Mouse (Mus musculus) mouse embryonic stem cell (cell line): ENCODE results near the gene Tnfrsf19.

Source experiments
- in situ Hi-C, 2 experiments: fragments of 300-500 bp; cut with MboI; formaldehyde crosslinking; loops; 1 replicate in 1 of 2; 3 replicates in 1 of 2; pipeline ENCODE4 v1.14.3; 2019 to 2020; ENCODE audit warnings: low sequenced_read_pairs in 2 of 2, low pct_unique_long_range_greater_than_20kb in 1 of 2, mixed read lengths in 1 of 2; ENCODE audit not compliant: unreplicated experiment in 1 of 2

Gene Tnfrsf19

DNA sequence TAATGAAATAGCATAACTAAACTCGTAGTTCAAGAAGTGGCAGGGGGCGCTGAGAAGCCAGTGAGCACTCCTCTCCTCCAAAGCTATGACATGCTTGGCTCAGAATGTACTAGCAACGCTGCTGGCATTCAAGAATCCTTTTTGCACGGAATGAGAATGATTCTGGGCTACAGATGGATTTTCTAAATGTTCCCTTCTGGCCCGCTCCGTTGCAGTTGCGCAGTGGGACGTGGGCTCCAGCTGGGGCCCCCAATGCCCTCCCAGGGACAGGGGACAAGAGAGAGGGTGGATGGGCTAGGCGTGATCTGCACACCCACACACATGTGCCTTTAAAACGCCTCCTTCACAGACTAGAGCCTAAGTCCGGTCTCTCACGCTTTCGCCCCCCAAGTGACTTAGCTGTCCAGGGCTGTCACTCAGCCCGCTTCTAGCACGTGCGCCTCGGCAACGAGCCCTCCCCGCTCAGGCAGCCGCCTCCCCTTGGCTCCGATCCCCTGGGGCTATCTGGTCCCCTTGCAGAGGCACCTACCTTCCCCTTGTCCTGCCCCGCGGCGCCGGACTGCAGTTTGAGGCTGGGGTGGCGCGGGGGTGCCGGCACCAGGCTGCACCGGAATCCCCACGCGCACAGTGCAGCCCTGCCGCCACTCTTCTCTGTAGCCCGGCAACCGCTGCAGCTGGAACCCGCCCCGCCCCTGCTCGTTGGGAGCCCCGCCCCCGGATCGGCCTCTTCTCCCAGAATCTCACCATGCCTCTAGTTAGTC, 8.8 kb downstream of the Tnfrsf19 start:
- in situ Hi-C loops, result no loop called here

DNA sequence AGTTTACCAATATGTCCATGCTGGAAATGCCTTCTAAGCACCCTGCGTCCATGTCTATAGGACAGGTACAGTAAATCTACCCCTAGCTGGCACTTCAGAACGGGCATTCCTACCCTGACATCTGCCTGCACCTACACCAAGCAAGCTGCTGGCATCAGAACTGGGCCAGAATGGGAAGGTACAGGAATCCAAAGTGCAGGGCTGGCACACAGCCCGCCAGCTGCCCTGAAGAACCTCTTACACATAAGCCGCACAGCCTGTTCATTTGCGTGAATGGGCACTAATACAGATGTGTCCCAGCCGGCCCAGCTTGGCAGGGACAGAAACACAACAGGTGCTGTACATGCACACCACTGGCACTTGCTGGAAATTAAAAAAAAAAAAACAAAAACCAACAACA, 15.9 kb downstream of the Tnfrsf19 start:
- in situ Hi-C loops, result no loop called here

DNA sequence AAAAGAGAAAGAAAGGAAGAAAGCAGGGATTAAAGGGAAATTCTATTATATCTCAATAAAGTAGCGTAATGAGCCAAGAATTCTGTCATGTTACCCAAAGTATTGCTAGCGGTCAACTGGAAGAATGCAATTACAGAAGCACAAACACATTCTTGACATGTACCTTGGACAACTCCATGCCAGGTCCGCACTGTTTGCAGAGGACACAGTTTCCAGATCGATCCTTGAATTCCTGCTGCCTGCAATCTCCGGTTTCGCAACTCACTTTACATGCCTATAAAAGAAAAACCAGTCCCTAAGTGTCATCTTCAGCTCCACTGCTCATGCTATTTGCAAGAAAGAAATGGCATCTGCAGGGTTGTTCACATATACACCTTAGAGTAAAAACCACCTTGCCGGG, 22.3 kb downstream of the Tnfrsf19 start:
- in situ Hi-C loops, result no loop called here

DNA sequence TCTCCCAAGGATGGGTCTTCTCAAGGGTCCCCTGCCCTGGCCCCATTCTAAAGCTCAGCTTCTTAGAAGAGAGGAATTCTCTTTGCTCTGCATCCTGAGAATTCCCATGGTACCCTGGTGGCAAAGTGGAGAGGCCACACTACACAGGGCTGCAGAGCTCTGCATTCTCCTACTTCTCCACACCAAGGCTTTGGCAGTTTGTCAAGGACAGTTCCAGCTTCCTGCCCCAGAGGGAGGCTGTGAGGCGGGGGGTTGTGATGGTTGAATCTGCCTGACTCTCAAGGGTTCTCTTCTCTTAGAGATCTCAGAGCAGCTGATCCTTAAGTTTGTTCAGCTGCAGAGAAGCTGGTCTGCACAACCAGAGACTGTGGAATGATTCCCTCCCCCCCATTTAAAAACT, 23.9 kb downstream of the Tnfrsf19 start:
- in situ Hi-C loops, result no loop called here

DNA sequence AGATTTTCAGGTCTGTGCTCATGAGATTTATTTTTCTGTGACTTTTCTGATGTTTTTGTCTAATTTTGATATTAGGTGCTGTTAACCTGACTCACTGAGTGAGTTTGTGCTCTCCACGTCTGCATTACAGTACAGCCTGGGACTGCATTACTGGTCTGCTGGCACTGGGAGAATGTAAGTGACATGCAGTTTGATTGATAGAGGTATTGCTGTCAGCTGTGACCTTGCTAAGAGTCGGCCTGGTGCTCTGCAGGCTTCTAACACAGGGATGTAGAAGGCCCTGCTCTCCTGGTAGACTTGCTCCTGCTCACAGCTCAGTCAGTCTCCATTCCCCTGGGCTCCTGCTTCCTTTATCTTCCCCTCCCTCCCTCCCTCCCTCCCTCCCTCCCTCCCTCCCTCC, 25.3 kb downstream of the Tnfrsf19 start:
- in situ Hi-C loops, result no loop called here

DNA sequence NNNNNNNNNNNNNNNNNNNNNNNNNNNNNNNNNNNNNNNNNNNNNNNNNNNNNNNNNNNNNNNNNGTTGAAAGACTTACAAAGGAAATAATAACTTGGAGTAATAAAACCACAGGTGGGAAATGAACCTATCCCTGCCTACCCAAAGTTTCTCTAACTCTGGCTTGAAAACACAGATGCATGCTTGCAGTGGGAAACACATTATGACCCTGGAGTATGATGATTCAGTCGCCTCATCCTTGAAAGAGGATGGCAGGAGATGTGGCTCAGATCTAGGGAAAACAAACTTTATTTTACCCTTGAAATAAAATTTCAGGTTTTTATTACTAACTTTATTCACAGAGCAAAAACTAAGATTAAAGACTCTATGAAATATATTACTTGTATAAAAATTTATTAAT, 26.4 kb downstream of the Tnfrsf19 start:
- in situ Hi-C loops, result no loop called here

DNA sequence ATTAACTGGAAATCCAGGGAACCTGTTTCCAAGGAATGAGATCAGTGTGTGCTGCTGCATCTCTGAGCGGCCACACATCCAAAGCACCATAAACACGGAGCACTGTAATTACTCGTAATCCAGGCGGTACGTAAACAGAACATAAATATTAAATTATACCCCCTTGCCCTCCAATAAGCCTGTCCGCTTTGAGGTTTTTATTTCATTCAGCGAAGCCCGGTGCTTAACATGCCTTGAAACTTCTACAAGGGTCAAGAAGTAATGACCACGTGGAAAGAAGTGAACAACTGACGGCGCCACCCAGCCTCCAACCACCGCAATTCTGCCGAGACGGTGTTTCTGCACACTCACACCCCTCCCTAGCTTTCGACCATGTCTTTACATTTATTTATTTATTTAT, 31.7 kb downstream of the Tnfrsf19 start:
- in situ Hi-C loops, result no loop called here

DNA sequence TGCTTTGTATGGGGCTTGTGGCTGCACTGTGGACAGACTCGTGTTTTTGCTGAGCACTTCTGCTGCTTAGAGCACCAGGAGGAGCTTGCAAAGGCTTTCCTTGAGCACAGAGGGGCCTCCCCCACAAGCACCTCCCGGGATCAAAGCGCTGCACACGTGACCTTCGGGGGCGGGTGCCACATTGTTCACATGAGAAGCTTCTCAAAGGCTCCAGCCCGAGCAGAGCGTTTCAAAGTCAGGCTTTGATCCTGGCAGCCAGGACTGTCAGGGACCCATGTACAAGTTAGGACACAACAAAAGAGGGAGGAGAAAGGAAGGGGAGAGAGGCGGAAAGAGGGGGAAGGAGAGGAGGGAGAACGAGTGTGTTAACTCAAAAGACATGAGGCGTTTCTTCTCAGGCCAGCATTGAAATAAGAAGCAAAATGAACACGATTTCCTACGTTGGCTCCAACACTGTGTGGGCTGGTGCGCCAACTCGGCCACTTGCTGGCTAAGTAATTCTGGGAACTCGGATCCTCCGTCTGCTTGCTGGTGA, 33.8 kb downstream of the Tnfrsf19 start:
- in situ Hi-C loops, result no loop called here

DNA sequence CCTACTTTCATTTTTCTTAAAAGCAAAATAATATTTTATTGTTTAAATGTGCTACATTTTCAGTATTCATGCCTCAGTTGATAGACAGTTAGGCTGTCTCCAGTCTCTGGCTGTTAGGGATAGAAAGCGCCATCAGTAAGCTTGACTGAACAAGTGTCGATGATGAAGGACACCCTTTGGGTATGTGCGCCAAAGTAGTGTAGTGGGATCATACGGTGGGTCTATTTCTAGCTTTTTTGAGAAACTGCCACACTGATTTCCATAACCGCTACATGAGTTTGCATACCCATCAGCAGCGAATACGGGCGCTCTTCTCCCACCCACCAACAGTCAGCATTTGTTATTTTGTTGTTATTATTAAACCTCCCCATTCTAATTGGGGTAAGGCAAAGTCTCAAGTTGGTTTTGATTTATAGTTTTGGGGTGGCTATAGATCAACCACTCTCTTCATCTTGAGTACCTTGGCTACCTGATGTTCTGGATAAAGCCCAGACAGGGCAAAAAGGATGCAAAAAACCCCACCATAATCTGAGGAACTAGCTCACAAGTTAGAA, 34.6 kb downstream of the Tnfrsf19 start:
- in situ Hi-C loops, result no loop called here

DNA sequence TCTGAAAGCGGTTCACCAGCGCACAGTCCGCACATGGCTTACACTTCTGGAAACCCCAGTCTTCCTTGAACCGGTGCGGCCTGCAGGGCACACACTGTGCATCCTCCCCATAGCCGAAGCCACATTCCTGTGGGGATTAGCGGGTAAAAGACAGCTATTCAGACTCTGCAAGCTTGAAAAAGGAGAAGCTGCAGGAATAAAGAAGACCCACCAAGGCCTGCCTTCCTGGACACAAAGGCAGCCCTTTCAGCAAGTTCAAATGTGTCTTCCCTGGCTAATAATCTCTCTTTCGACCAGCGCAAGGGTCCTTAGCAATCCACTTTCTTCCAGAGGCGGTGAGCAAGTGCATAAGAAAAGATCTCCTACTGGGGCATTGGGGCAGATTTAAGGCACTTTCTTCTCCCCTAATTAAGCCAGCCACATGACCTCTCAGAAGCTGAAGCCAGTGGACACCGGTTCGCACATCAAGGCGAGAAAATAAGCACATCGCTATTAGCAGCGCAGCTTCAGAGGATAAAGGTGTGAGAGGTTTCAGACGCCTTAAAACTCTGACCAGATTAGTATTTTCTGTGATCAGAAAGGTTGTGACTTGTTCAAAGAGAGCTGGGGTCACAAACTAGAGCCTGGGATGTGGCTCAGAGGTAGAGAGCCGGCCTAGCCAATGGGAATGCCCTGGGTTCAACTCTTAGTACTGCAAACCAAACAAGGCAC, 41.0 kb downstream of the Tnfrsf19 start:
- in situ Hi-C loops, result no loop called here

DNA sequence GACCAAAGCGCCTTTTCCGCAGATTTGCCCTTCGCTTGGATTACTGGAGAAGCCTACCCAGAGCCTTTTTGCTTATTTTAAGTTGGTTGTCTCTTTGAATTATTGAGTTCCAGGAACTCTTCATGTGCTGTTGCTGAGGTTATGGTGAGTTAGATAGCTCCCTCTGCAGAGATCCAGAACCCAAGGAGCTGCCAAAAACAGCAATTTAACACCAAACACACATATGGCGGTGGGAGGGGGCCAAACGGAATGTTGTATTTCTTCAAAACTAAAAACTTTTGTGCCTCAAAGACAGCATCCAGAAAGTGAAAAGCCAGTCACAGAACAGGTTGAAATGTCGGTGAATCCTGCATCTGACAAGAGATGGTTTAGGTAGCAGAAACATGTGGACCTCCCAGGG, 42.6 kb downstream of the Tnfrsf19 start:
- in situ Hi-C loops, result no loop called here

DNA sequence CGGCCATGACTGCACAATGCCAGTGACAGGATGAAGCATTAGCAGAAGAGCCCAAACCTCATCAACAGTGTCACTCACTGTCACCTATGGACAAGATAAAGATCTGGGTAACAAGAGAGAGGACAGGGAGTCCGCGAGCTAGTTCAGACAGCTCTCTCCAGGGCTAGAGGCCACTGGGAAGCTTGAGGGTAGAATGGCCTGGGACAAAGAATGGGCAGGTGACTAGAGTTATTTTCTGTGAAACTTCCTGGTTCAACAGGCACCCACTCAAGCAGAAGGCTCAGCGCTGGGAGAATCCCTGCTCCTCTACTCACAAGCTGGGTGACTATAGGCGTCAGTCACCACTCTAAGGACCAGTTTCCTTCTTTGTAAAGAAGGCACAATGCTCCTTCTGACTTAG, 46.2 kb downstream of the Tnfrsf19 start:
- in situ Hi-C loops, result no loop called here

DNA sequence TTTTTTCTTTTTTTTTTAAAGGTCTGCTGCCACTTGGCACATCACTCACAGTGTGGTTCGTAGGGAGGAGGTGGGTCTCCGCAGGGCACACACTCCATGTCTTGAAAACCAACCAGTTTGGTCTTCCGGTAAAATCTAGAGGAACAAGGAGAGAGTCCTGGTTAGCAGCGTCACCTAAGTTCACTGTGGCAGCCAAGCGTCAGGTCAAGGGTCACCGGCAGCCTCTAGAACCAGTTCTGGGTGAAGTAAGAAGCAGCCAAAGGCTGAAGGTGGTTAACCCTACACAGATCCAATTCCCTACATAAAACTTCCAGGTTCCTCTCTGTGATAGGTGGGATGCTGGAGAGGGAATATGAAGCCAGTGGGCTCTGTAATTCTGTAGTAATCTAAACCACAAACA, 49.7 kb downstream of the Tnfrsf19 start:
- in situ Hi-C loops, result no loop called here

DNA sequence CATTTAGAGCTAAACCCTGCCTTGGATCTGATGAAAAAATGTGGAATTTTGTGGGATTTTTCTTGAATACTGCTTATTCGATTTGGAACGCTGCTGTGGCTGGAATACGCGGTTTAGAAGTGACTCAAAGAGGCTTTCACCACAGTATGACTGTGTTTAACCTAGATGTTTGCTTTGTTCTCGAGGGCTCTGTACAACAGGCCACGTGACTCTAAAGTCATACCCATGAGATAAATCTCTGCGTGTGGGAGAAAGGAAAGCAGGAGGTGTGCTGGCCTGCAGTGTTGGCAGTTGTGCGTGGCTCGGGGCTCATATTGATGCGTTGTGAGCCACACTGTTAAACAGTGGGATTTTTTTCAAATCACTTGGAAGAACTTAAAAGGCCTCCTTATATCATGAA, 52.8 kb downstream of the Tnfrsf19 start:
- in situ Hi-C loops, result no loop called here

DNA sequence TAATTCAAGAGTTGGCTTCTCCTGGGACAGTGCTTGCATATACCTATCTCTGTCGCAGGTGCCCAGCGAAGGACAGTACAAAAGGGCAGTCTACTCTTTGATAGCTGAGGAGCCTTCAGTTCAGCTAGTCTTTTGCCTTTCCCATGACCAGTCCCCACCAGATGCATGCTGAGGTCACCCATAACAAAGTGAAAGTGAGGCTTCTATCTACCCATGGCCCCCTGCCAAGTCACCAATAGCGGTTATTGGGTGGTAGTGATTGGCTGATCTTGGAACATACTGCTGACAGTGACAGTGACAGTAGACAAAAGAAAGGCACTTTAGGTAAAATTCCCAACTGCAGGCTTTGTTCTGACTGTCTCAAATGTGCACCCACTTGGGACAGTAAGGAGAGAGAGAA, 53.2 kb downstream of the Tnfrsf19 start:
- in situ Hi-C loops, result no loop called here

DNA sequence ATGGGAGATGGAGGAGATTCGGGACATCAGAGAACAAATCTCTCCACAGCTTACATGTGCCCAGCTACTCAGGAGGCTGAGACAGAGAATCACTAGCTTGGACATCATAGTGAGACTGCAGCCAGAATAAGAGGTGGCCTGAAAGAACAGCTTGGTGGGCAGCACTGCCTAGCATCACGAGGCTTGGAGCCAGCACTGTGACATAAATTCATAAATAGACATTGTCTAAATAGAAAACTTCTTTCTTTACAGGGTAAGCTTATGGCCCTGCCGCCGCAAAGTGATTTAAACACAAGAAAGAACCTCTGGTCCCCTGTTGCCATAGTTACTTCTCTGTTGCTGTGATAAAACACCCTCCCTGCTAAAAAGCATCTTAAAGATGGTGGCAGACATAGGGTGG, 54.1 kb downstream of the Tnfrsf19 start:
- in situ Hi-C loops, result no loop called here

DNA sequence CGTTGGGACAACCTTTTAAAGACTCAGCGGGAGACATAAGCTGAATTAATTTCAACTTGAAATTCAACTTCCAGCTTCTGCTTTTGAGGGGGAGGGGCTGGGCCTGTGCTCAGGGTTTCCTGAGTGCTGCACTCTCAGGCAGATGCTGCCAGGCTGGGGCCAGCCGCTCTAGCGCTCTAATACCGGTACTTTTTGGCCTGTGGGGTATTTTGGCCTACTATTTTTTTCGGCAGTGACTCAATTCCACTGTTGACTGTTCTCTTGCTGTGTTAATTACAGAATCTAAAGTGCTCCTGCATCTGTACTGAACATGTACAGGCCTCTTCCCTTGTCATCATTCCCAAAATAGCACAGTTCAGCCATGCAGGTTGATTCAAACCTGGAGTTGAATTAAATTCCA, 58.1 kb downstream of the Tnfrsf19 start:
- in situ Hi-C loops, result no loop called here

DNA sequence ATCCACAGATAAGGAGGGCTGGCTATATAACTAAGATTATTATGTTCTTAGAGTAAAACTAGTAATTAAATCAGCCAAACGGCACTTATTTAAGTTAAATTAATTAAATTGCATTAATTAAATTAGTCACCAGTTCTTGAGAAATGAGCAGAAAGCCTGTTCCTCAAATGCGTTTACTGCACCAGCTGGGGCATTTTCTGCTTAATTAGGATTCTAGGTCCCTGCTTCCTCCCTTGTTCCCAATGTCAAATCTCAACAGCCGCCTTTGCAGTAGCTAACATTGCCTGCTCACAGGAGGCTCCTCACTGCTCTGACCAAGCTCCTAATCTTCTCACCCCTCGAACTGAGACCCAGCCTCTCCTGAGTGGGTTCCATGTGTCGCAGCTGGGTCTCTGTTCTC, 59.4 kb downstream of the Tnfrsf19 start:
- in situ Hi-C loops, result no loop called here

DNA sequence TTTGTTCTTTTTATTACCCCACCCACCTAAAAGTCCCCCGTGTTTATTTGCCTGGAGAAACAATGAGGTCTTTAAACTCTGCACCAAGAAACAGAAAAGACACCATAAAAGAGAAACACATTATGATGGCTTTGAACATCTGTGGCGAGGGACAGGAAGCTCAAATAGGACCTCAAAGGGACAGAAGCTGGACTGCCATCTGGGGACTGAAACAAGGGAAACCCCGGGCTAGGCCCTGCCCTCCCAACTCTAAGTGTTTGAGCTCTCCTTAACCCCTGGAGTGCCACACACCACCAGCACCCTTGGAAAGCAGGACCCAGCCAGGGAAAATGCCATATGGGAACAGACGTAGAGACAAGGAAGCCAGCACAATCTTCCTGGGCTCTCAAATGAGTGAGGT, 61.2 kb downstream of the Tnfrsf19 start:
- in situ Hi-C loops, result no loop called here

DNA sequence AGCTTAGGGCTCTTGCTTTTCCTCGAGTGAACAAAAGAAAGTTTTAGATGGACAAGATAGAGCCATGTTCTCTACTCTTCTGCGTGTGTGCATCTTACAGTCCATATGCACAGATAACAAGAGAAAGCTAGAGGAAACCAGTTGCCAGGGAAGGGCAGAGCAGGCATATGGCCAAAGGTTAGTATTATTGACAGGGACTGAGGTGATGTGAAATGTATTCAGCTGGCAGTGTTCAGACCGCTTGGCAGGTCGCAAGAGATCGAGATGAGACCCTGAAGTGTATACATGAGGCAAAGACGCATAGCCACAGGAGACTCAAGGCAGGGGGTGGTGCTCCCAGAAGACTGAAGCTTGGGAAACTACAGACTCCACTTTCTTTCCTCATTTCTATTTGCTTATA, 62.0 kb downstream of the Tnfrsf19 start:
- in situ Hi-C loops, result no loop called here
